Mouse (Mus musculus) c-Kit-negative CD71-positive TER-119-positive erythroid progenitor cells, embryonic 14.5 days (primary cell): ENCODE results near the gene Csnk1e.

Experiments used
- DNase-seq: peaks from one replicate; pipeline ENCODE4 v3.0.0-alpha.2; 2013; ENCODE audit warnings: low read depth, low spot score

Csnk1e gene

GRCm38 (mm10) chr15:79395281-79395680, 60.1 kb downstream of the Csnk1e start:
- no peak for DNase-seq

- DNase-seq = no peak
These were observed 60.5 kb downstream of the Csnk1e start for GRCm38 (mm10) chr15:79394842-79395241.

GRCm38 (mm10) chr15:79393101-79393500, 62.3 kb downstream of the Csnk1e start:
- DNase-seq = no peak

- DNase-seq = no peak
These were observed 62.8 kb downstream of the Csnk1e start for GRCm38 (mm10) chr15:79392527-79392926.

GRCm38 (mm10) chr15:79391447-79392093, 63.8 kb downstream of the Csnk1e start:
- no peak for DNase-seq

- DNase-seq = no peak
These were observed 64.9 kb downstream of the Csnk1e start for GRCm38 (mm10) chr15:79390434-79390833.

GRCm38 (mm10) chr15:79388171-79388570, 67.2 kb downstream of the Csnk1e start:
- DNase-seq = no peak

GRCm38 (mm10) chr15:79387611-79388010, 67.8 kb downstream of the Csnk1e start:
- no peak for DNase-seq

- DNase-seq = no peak
These were observed 68.3 kb downstream of the Csnk1e start for GRCm38 (mm10) chr15:79387081-79387480.

GRCm38 (mm10) chr15:79381644-79382043, 73.7 kb downstream of the Csnk1e start:
- DNase-seq = no peak

GRCm38 (mm10) chr15:79380468-79381444, 74.6 kb downstream of the Csnk1e start:
- no peak for DNase-seq

GRCm38 (mm10) chr15:79379658-79380057, 75.7 kb downstream of the Csnk1e start:
- DNase-seq = no peak

GRCm38 (mm10) chr15:79378608-79379007, 76.8 kb downstream of the Csnk1e start:
- DNase-seq = no peak

- DNase-seq = no peak
These were observed 77.7 kb downstream of the Csnk1e start for GRCm38 (mm10) chr15:79377681-79378080.

GRCm38 (mm10) chr15:79374760-79375159, 80.6 kb downstream of the Csnk1e start:
- no peak for DNase-seq

GRCm38 (mm10) chr15:79370281-79370843, 85.0 kb downstream of the Csnk1e start:
- no peak for DNase-seq

GRCm38 (mm10) chr15:79369452-79370280, 85.7 kb downstream of the Csnk1e start:
- no peak for DNase-seq

GRCm38 (mm10) chr15:79368861-79369440, 86.4 kb downstream of the Csnk1e start:
- no peak for DNase-seq

GRCm38 (mm10) chr15:79368313-79368811, 87.0 kb downstream of the Csnk1e start:
- DNase-seq = no peak
